Comparison of ENCODE assay signal across 7 mouse cellular contexts in genomic region chr5:148808426-148808825, GRCm38 (mm10).
DNase-seq lines count a peak whose midpoint lies in the region; ATAC-seq lines count a peak whose summit lies in the region.

No protein-coding gene starts in this region.

- H3K4me1 ChIP-seq in forebrain, embryonic 12.5 days: no peaks in the 10 kb centered on the region
- H3K4me1 ChIP-seq in hindbrain, embryonic 10.5 days (replicated peaks): peaks cover 6% of the 10 kb centered on the region

- no peak overlapping the region for H3K4me3 ChIP-seq in forebrain, embryonic 12.5 days (replicated peaks)
- H3K4me3 ChIP-seq in hindbrain, embryonic 10.5 days: no peak overlapping the region

- no peak overlapping the region for H3K9ac ChIP-seq in forebrain, embryonic 12.5 days

- no peaks in the 10 kb centered on the region for H3K36me3 ChIP-seq in forebrain, embryonic 12.5 days (replicated peaks)
- no peaks in the 10 kb centered on the region for H3K36me3 ChIP-seq in hindbrain, embryonic 10.5 days

- H3K9me3 ChIP-seq in forebrain, embryonic 12.5 days: no peaks in the 10 kb centered on the region
- H3K9me3 ChIP-seq in hindbrain, embryonic 10.5 days: peaks cover 4% of the 10 kb centered on the region; the same call in 1 of the 2 replicates

- peak; percentile 51; the same call in 1 of the 2 replicates for ATAC-seq in forebrain, embryonic 12.5 days (ENCODE audit: low FRiP score)

- DNase-seq in MN1 (ENCODE audit: low spot score): peak; percentile 74
- DNase-seq in adrenal gland, postnatal 36 days: peak; percentile 65 to 75
- DNase-seq in hindbrain, embryonic 10.5 days (ENCODE audit: low spot score): peak; percentile 75
- DNase-seq in layer of hippocampus, adult 9-10 months (ENCODE audit: low spot score): peak; percentile 31
- DNase-seq in lung, postnatal 36 days: peak; percentile 57
- peak; percentile 75 for DNase-seq in right cerebral cortex, postnatal 14 days

- H3K27ac ChIP-seq in forebrain, embryonic 12.5 days: no peak overlapping the region
- no peak overlapping the region for H3K27ac ChIP-seq in hindbrain, embryonic 10.5 days

- H3K27me3 ChIP-seq in forebrain, embryonic 12.5 days: peaks cover 27% of the 10 kb centered on the region
- peaks cover 28% of the 10 kb centered on the region for H3K27me3 ChIP-seq in hindbrain, embryonic 10.5 days (ENCODE audit: insufficient read depth, poor library complexity, severe bottlenecking)

- WGBS in forebrain, embryonic 12.5 days: 2% methylated on average over 4 of the region's 4 CpGs
- 5% methylated on average over 4 of the region's 4 CpGs for WGBS in hindbrain, embryonic 10.5 days

- H3K4me2 ChIP-seq in forebrain, embryonic 12.5 days: no peak overlapping the region
